Comparison of ENCODE assay signal across 8 mouse cellular contexts in genomic region chr11:79738725-79739558, GRCm38 (mm10).
DNase-seq lines count a peak whose midpoint lies in the region; ATAC-seq and TF ChIP-seq lines count a peak whose summit lies in the region.

No protein-coding gene starts in this region.

- intact Hi-C loops in heart, adult 2 months (cut with DNase I): loop anchor here (2.0 kb wide), 1 partner anchor 26 kb away; no protein-coding TSS in a partner anchor

- H3K79me2 ChIP-seq in heart, adult 2 months (replicated peaks; ENCODE audit: control insufficient read depth, insufficient read depth, low read length): no peaks in the 10 kb centered on the region

- TF ChIP-seq CTCF in cortical plate, adult 2 months (IDR thresholded peaks at IDR 0.05; ENCODE audit: extremely low read depth, insufficient read depth, low read length): no peak
- no peak for TF ChIP-seq CTCF in heart, adult 2 months (IDR thresholded peaks at IDR 0.05)
- TF ChIP-seq CTCF in intestine, postnatal 0 days (IDR thresholded peaks at IDR 0.05; ENCODE audit: low read depth): no peak
- no peak for TF ChIP-seq CTCF in liver, postnatal 0 days (IDR thresholded peaks at IDR 0.05; ENCODE audit: low read depth)

- DNase-seq in cerebellum, postnatal 10 days: peak; percentile 47 to 59
- DNase-seq in cerebellum, adult 9-10 months: no peak
- DNase-seq in heart, adult 2 months: peak; percentile 73 to 85
- peak; percentile 48 for DNase-seq in liver, postnatal 0 days
- peak; percentile 64 for DNase-seq in yolk sac, embryonic 10.5 days (ENCODE audit: low spot score)
- DNase-seq in frontal cortex, postnatal 14 days (ENCODE audit: low spot score in 2 of 2): no peak

- no peak; the same call in 1 of the 2 replicates for TF ChIP-seq EP300 in heart, adult 2 months (IDR thresholded peaks at IDR 0.05; ENCODE audit: insufficient read depth, low read depth, low read length)
- no peak for TF ChIP-seq EP300 in liver, postnatal 0 days (IDR thresholded peaks at IDR 0.05; ENCODE audit: low read depth)

- WGBS in heart, adult 2 months: 19% methylated on average over 19 of the region's 19 CpGs
- WGBS in intestine, postnatal 0 days: 62% methylated on average over 19 of the region's 19 CpGs
- 51% methylated on average over 19 of the region's 19 CpGs for WGBS in liver, postnatal 0 days (ENCODE audit: insufficient replicate concordance)

- peak; percentile 50 for ATAC-seq in intestine, postnatal 0 days
- ATAC-seq in liver, postnatal 0 days: peak; percentile 46

- no peak overlapping the region for H3K4me2 ChIP-seq in intestine, postnatal 0 days (replicated peaks; ENCODE audit: low read depth)
- no peak overlapping the region for H3K4me2 ChIP-seq in liver, postnatal 0 days (ENCODE audit: low read depth, low read length)

- H3K27me3 ChIP-seq in heart, adult 2 months (ENCODE audit: control insufficient read depth, insufficient read depth, low read length): no peaks in the 10 kb centered on the region
- no peaks in the 10 kb centered on the region for H3K27me3 ChIP-seq in intestine, postnatal 0 days (replicated peaks; ENCODE audit: control insufficient read depth, insufficient read depth, low read length)
- no peaks in the 10 kb centered on the region for H3K27me3 ChIP-seq in liver, postnatal 0 days (ENCODE audit: insufficient read depth, low read length)

- no peaks in the 10 kb centered on the region for H3K36me3 ChIP-seq in heart, adult 2 months (ENCODE audit: control insufficient read depth, insufficient read depth, low read length)
- no peaks in the 10 kb centered on the region for H3K36me3 ChIP-seq in intestine, postnatal 0 days (ENCODE audit: control insufficient read depth, insufficient read depth)
- no peaks in the 10 kb centered on the region for H3K36me3 ChIP-seq in liver, postnatal 0 days (replicated peaks; ENCODE audit: insufficient read depth, low read length)

- H3K9me3 ChIP-seq in intestine, postnatal 0 days (ENCODE audit: control insufficient read depth): no peaks in the 10 kb centered on the region
- H3K9me3 ChIP-seq in liver, postnatal 0 days (ENCODE audit: low read length): no peaks in the 10 kb centered on the region

- peaks cover 2% of the 10 kb centered on the region for H3K4me1 ChIP-seq in cortical plate, adult 2 months (ENCODE audit: control insufficient read depth, insufficient read depth, low read length)
- peaks cover 16% of the 10 kb centered on the region for H3K4me1 ChIP-seq in heart, adult 2 months (ENCODE audit: control insufficient read depth, insufficient read depth, low read length)
- H3K4me1 ChIP-seq in intestine, postnatal 0 days (replicated peaks; ENCODE audit: control insufficient read depth, insufficient read depth, low read length): 0 out of 2 replicates have a peak, but pooled peaks cover 2% of the 10 kb centered on the region
- H3K4me1 ChIP-seq in liver, postnatal 0 days (ENCODE audit: insufficient read depth): peaks cover 11% of the 10 kb centered on the region

- H3K4me3 ChIP-seq in cortical plate, adult 2 months (ENCODE audit: insufficient read depth, low read length): no peak overlapping the region
- H3K4me3 ChIP-seq in heart, adult 2 months: no peak overlapping the region
- H3K4me3 ChIP-seq in intestine, postnatal 0 days (ENCODE audit: low read depth, low read length): no peak overlapping the region
- no peak overlapping the region for H3K4me3 ChIP-seq in liver, postnatal 0 days (ENCODE audit: low read depth, low read length)

- TF ChIP-seq POLR2A in cortical plate, adult 2 months (IDR thresholded peaks at IDR 0.05; ENCODE audit: extremely low read depth, insufficient read depth, low read length): no peak
- TF ChIP-seq POLR2A in heart, adult 2 months (IDR thresholded peaks at IDR 0.05; ENCODE audit: insufficient read depth, low read depth, low read length): 0 out of 2 replicates have a peak, but pooled peaks have one; percentile 31

- H3K9ac ChIP-seq in heart, adult 2 months (ENCODE audit: low read depth, low read length): no peak overlapping the region
- no peak overlapping the region for H3K9ac ChIP-seq in intestine, postnatal 0 days (ENCODE audit: low read depth, low read length)
- H3K9ac ChIP-seq in liver, postnatal 0 days (replicated peaks): no peak overlapping the region

- peak overlapping the region; percentile 26; the same call in 1 of the 2 replicates for H3K27ac ChIP-seq in cortical plate, adult 2 months (ENCODE audit: insufficient read depth, low read length)
- peak overlapping the region; percentile 83 for H3K27ac ChIP-seq in heart, adult 2 months
- peak overlapping the region; percentile 46 for H3K27ac ChIP-seq in intestine, postnatal 0 days (ENCODE audit: low read depth, low read length)
- H3K27ac ChIP-seq in liver, postnatal 0 days (ENCODE audit: low read depth): peak overlapping the region; percentile 44

Comparison
In these comparisons a context has a peak if more than half of its experiments do, and no peak if none do; other contexts are left out.
1. DNase-seq: peak in cerebellum, postnatal 10 days (2 of 2), heart, adult 2 months (2 of 2), liver, postnatal 0 days (single experiment) and yolk sac, embryonic 10.5 days (single experiment); none in cerebellum, adult 9-10 months (single experiment) and frontal cortex, postnatal 14 days (0 of 2).
2. H3K27ac ChIP-seq: peak in every context shown above with its lines; median percentile 83 in heart, adult 2 months; 46 in intestine, postnatal 0 days; 44 in liver, postnatal 0 days; 26 in cortical plate, adult 2 months.